Mouse (Mus musculus): ENCODE results near the gene Tecpr2.

DNA sequence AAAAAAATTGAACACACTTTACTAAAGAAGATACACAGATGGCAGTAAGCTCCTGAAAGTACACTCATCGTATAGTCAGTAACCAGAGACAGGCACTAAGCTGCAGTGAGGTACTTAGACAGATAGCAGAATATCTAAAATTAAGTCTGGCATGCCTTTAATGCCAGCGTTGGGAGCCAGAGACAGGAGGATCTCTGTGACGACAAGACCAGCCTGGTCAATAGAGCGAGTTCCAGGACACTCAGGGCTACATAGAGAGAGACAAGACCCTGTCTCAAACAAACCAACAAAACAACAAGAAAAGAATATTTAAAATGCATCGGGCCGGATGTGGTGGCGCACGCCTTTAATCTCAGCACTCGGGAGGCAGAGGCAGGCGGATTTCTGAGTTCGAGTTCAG, 109.0 kb downstream of the Tecpr2 start:
- TF ChIP-seq CTCF (IDR thresholded peaks at IDR 0.05; ENCODE audit: low read depth) = no peak
- TF ChIP-seq EP300 (optimal IDR thresholded peaks at IDR 0.05) = no peak
